Mouse (Mus musculus) ES-Bruce4 (cell line): Measurements from ENCODE around the gene Slc43a2. TPM values are rescaled to one million over a fixed set of nuclear protein-coding genes. Genes with fewer than 3 reads are reported as not detected.

Source experiments
- H3K27ac ChIP-seq: 2 replicates; pipeline ENCODE4 v1.5.1; 2012; ENCODE audit warnings: low read length, inconsistent platforms; ENCODE audit not compliant: insufficient read depth
- H3K27me3 ChIP-seq: 2 replicates; pipeline ENCODE4 v1.6.1; 2012; ENCODE audit warnings: mild to moderate bottlenecking, low read length, inconsistent platforms; ENCODE audit not compliant: control insufficient read depth, poor library complexity, insufficient read depth, severe bottlenecking
- H3K36me3 ChIP-seq: 2 replicates; pipeline ENCODE4 v1.6.1; 2012; ENCODE audit warnings: inconsistent platforms, mild to moderate bottlenecking, low read length, moderate library complexity; ENCODE audit not compliant: control insufficient read depth, poor library complexity, insufficient read depth, severe bottlenecking
- H3K4me1 ChIP-seq: one replicate; pipeline ENCODE4 v1.8.1; 2011; ENCODE audit warnings: low read length; ENCODE audit not compliant: control insufficient read depth, insufficient read depth
- H3K4me3 ChIP-seq: 2 replicates; pipeline ENCODE4 v1.5.1; 2011; ENCODE audit warnings: low read depth, mild to moderate bottlenecking, low read length
- H3K9ac ChIP-seq: 2 replicates; pipeline ENCODE4 v1.6.1; 2012; ENCODE audit warnings: low read depth, mild to moderate bottlenecking, inconsistent platforms; ENCODE audit not compliant: poor library complexity, severe bottlenecking
- H3K9me3 ChIP-seq: replicated peaks from 2 replicates; pipeline ENCODE4 v1.6.1; 2012; ENCODE audit warnings: mild to moderate bottlenecking, low read length, inconsistent platforms; ENCODE audit not compliant: control insufficient read depth, poor library complexity, insufficient read depth, severe bottlenecking
- CTCF ChIP-seq: IDR thresholded peaks from one replicate; pipeline ENCODE4 v1.8.1; 2011; ENCODE audit warnings: low read depth, low read length
- EP300 ChIP-seq: IDR thresholded peaks from 2 replicates; pipeline ENCODE4 v1.6.1; 2011; ENCODE audit warnings: low read depth, low read length; ENCODE audit not compliant: insufficient read depth
- POLR2A ChIP-seq: IDR thresholded peaks from one replicate; pipeline ENCODE4 v1.8.1; 2011; ENCODE audit warnings: low read length; ENCODE audit not compliant: insufficient read depth
- polyA plus RNA-seq: library from polyadenylated mRNA; stranded (reverse); fragments of >200 nt; gene quantifications from 2 replicates; pipeline ENCODE4 v1.2.4, GENCODE M21; 2011; ENCODE audit warnings: low read depth; ENCODE audit not compliant: missing spikeins, insufficient read depth, insufficient read length

Gene Slc43a2
- polyA plus RNA-seq, 1 experiment = 11.3 TPM

- peaks cover 2% of the 10 kb centered on the region for H3K4me1 ChIP-seq
- no peak overlapping the region for H3K4me3 ChIP-seq
- no peak overlapping the region for H3K27ac ChIP-seq
- H3K9ac ChIP-seq = no peak overlapping the region
- H3K36me3 ChIP-seq = no peaks in the 10 kb centered on the region
- no peaks in the 10 kb centered on the region for H3K27me3 ChIP-seq
- TF ChIP-seq EP300 = no peak
- TF ChIP-seq CTCF = no peak
- no peak for TF ChIP-seq POLR2A
- H3K9me3 ChIP-seq = no peaks in the 10 kb centered on the region
Measured at GRCm38 (mm10) chr11:75537491-75538183, 6.1 kb downstream of the Slc43a2 start.

- no peaks in the 10 kb centered on the region for H3K27me3 ChIP-seq
- H3K9ac ChIP-seq = no peak overlapping the region
- H3K27ac ChIP-seq = no peak overlapping the region
- H3K9me3 ChIP-seq = no peaks in the 10 kb centered on the region
- TF ChIP-seq POLR2A (no peak), CTCF (no peak)
- peaks cover under 1% of the 10 kb centered on the region for H3K4me1 ChIP-seq
- no peak overlapping the region for H3K4me3 ChIP-seq
- no peaks in the 10 kb centered on the region for H3K36me3 ChIP-seq
Measured at GRCm38 (mm10) chr11:75538184-75538969, 6.9 kb downstream of the Slc43a2 start.

GRCm38 (mm10) chr11:75538970-75539299, 7.4 kb downstream of the Slc43a2 start:
- Histone ChIP-seq H3K4me1 (no peaks in the 10 kb centered on the region), H3K27ac (no peak overlapping the region)
- TF ChIP-seq EP300 (no peak), POLR2A (no peak), CTCF (no peak)

GRCm38 (mm10) chr11:75540209-75540608, 8.7 kb downstream of the Slc43a2 start:
- Histone ChIP-seq H3K4me1 (no peaks in the 10 kb centered on the region), H3K27me3 (no peaks in the 10 kb centered on the region), H3K27ac (no peak overlapping the region), H3K9me3 (no peaks in the 10 kb centered on the region), H3K9ac (no peak overlapping the region), H3K4me3 (no peak overlapping the region), H3K36me3 (no peaks in the 10 kb centered on the region)
- TF ChIP-seq EP300 = no peak
- no peak for TF ChIP-seq POLR2A
- no peak for TF ChIP-seq CTCF

More at GRCm38 (mm10) chr11:75538970-75539299, 7.4 kb downstream of the Slc43a2 start:
- H3K9ac ChIP-seq = no peak overlapping the region
- no peak overlapping the region for H3K4me3 ChIP-seq
- H3K9me3 ChIP-seq = no peaks in the 10 kb centered on the region
- H3K36me3 ChIP-seq = no peaks in the 10 kb centered on the region
- no peaks in the 10 kb centered on the region for H3K27me3 ChIP-seq

- Histone ChIP-seq H3K4me3 (no peak overlapping the region), H3K4me1 (no peaks in the 10 kb centered on the region), H3K9ac (no peak overlapping the region), H3K27ac (no peak overlapping the region), H3K9me3 (no peaks in the 10 kb centered on the region), H3K36me3 (no peaks in the 10 kb centered on the region), H3K27me3 (no peaks in the 10 kb centered on the region)
- TF ChIP-seq CTCF = no peak
Measured at GRCm38 (mm10) chr11:75540710-75541581, 9.5 kb downstream of the Slc43a2 start.

- no peaks in the 10 kb centered on the region for H3K36me3 ChIP-seq
- TF ChIP-seq CTCF = no peak
- TF ChIP-seq POLR2A = no peak
- TF ChIP-seq EP300 = no peak
- H3K27me3 ChIP-seq = no peaks in the 10 kb centered on the region
- no peak overlapping the region for H3K27ac ChIP-seq
- no peaks in the 10 kb centered on the region for H3K9me3 ChIP-seq
- H3K4me1 ChIP-seq = no peaks in the 10 kb centered on the region
- H3K9ac ChIP-seq = no peak overlapping the region
- H3K4me3 ChIP-seq = no peak overlapping the region
Measured at GRCm38 (mm10) chr11:75544713-75545112, 13.2 kb downstream of the Slc43a2 start.
